Mouse (Mus musculus) testis, adult 2 months (tissue): Measurements from ENCODE around the gene Gm11992. TPM values are rescaled to one million over a fixed set of nuclear protein-coding genes. Genes with fewer than 3 reads are reported as not detected.

Experiments used
- H3K27ac ChIP-seq: fragments of 200-500 bp; 2 replicates; pipeline ENCODE4 v1.5.1; 2012; ENCODE audit warnings: low read depth, low read length; ENCODE audit not compliant: control insufficient read depth, insufficient read depth
- H3K27me3 ChIP-seq: fragments of 200-500 bp; 2 replicates; pipeline ENCODE4 v1.6.1; 2012; ENCODE audit warnings: mild to moderate bottlenecking, low read length, moderate library complexity; ENCODE audit not compliant: control insufficient read depth, insufficient read depth
- H3K36me3 ChIP-seq: fragments of 200-500 bp; 2 replicates; pipeline ENCODE4 v1.6.1; 2012; ENCODE audit warnings: mild to moderate bottlenecking, low read length; ENCODE audit not compliant: control insufficient read depth, insufficient read depth
- H3K4me1 ChIP-seq: fragments of 200-500 bp; 2 replicates; pipeline ENCODE4 v1.6.1; 2012; ENCODE audit warnings: low read length; ENCODE audit not compliant: control insufficient read depth, insufficient read depth
- H3K4me3 ChIP-seq: fragments of 200-500 bp; 2 replicates; pipeline ENCODE4 v1.5.1; 2012; ENCODE audit warnings: low read depth, mild to moderate bottlenecking, low read length, moderate library complexity, mixed read lengths; ENCODE audit not compliant: control insufficient read depth
- CTCF ChIP-seq: fragments of 200-500 bp; IDR thresholded peaks from 2 replicates; pipeline ENCODE4 v1.5.1; 2012; ENCODE audit warnings: low read depth, mild to moderate bottlenecking, inconsistent platforms, low read length, moderate library complexity; ENCODE audit not compliant: control insufficient read depth, insufficient read depth, insufficient replicate concordance
- POLR2A ChIP-seq: fragments of 200-500 bp; IDR thresholded peaks from 2 replicates; pipeline ENCODE4 v1.6.1; 2012; ENCODE audit warnings: low read depth, mild to moderate bottlenecking, inconsistent platforms, low read length, moderate library complexity; ENCODE audit not compliant: control insufficient read depth
- polyA plus RNA-seq: library from polyadenylated mRNA; depleted of rRNA; stranded (reverse); fragments of >200 nt; gene quantifications from 2 replicates; pipeline ENCODE4 v1.2.3, GENCODE M21; 2012; rRNA removed

Gm11992 gene
- polyA plus RNA-seq, 1 experiment: 53.6 TPM

DNA sequence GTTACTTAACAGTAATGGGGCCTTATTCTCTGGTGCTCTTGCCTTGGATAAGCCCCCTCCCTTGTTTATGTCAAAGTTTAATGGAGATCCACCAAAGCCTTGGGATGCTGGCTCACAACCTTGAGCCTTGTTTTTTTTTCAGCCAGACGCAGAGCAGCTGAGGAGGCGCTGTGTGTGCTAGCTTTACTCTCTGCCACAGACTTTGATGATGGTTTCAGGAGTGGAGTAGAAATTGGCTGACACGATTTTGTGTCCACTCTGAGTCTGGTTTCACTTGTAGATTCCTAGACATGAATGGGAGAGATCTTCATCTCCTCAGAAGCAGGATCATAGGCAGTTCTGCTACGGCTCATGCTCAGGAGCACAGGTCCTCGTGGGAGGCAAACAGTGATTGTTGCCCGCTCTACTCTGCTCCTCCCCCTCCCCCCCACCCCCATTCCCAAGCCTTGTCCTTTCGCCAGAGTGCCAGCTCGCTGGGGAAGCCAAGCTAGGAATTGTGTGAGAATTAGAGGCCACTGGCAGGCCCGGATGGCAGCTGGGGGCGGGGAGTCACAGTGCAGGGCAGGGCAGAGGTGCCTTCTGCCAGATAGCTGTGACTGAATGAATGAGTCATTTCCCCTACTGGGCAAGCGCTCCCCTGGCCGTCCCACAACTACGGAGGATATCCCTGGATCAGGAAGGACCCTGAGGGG, 69.1 kb downstream of the Gm11992 start:
- Histone ChIP-seq H3K4me1 (peaks cover 6% of the 10 kb centered on the region), H3K27me3 (no peaks in the 10 kb centered on the region)
- no peak for TF ChIP-seq POLR2A
- no peak for TF ChIP-seq CTCF

GRCm38 (mm10) chr11:9118050-9118420, 69.6 kb downstream of the Gm11992 start, which contains the start of gene Upp1:
Gene Upp1 (plus strand): TSS chr11:9118103.
- no peak for TF ChIP-seq CTCF
- no peak for TF ChIP-seq POLR2A
- H3K27ac ChIP-seq: no peak within 1 kb of the TSS
- H3K4me3 ChIP-seq: no peak within 1 kb of the TSS
- H3K27me3 ChIP-seq: no peaks in the 10 kb centered on the region
- H3K4me1 ChIP-seq: peaks cover 6% of the 10 kb centered on the region
- no peaks in the 10 kb centered on the region for H3K36me3 ChIP-seq

More for the DNA sequence above, 69.1 kb downstream of the Gm11992 start:
- Histone ChIP-seq H3K27ac (no peak overlapping the region), H3K36me3 (no peaks in the 10 kb centered on the region), H3K4me3 (no peak overlapping the region)

GRCm38 (mm10) chr11:9118421-9119121, 70.2 kb downstream of the Gm11992 start:
- Histone ChIP-seq H3K4me3 (no peak overlapping the region), H3K27me3 (no peaks in the 10 kb centered on the region), H3K36me3 (no peaks in the 10 kb centered on the region), H3K4me1 (peaks cover 6% of the 10 kb centered on the region), H3K27ac (no peak overlapping the region)
- TF ChIP-seq CTCF: no peak
- TF ChIP-seq POLR2A: no peak

Other genes starting within 250 kb of the Gm11992 start
- 0.53 and 0.72 TPM in 2 replicates for gene Pkd1l1, start 75.3 kb upstream of the Gm11992 start, polyA plus RNA-seq
- gene Hus1, start 37.4 kb upstream of the Gm11992 start, polyA plus RNA-seq: 3.7 TPM in 2 replicates
- gene Sun3, start 397 bp downstream of the Gm11992 start, polyA plus RNA-seq: 51.6 and 68.1 TPM in 2 replicates
- gene Upp1, start 69.5 kb downstream of the Gm11992 start, polyA plus RNA-seq: 0.88 and 1.5 TPM in 2 replicates
- gene Abca13, start 143.3 kb downstream of the Gm11992 start, polyA plus RNA-seq: 0.04 and 0.05 TPM in 2 replicates